Mouse (Mus musculus) frontal cortex, postnatal 25 days (tissue): ENCODE measurements at regions not wholly inside any gene's neighbourhood (a gene's known extent, or its start where the extent isn't known, plus 50 kb on each side); places are given as distances from the start of the nearest gene placed in this dataset.

Source experiments
- DNase-seq, 2 experiments: peaks; one replicate each; pipeline ENCODE4 v3.0.0; 2022; ENCODE audit warnings: low spot score in 2 of 2

- DNase-seq = no peak
These were observed 1650.7 kb upstream of the Tenm2 start for GRCm38 (mm10) chr11:38886466-38886865.

GRCm38 (mm10) chr11:38861622-38862345 is 1626.0 kb upstream of the Tenm2 start:
- DNase-seq = peak in 1 of 2 experiments; percentile 18

GRCm38 (mm10) chr11:38856645-38857044 is 1620.9 kb upstream of the Tenm2 start:
- DNase-seq = no peak

DNA sequence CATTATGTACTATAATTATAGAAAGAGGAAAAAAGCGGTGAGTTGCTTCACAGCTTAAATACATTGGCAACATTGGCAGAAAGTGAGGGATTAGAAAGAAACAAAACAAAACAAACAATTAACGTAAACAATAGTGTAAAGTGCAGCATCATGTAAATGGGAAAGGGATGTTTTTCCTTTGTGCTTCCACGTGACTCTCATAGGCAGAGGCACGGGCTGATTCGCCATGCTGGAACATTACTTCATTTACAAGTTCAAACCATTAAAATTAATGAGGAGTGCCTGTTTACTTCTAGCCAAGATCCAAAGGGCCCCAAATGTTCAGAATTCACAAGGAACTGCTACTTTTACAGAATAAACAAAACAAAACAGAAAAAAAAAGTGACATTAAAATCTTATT is 1593.4 kb upstream of the Tenm2 start:
- DNase-seq = no peak

DNA sequence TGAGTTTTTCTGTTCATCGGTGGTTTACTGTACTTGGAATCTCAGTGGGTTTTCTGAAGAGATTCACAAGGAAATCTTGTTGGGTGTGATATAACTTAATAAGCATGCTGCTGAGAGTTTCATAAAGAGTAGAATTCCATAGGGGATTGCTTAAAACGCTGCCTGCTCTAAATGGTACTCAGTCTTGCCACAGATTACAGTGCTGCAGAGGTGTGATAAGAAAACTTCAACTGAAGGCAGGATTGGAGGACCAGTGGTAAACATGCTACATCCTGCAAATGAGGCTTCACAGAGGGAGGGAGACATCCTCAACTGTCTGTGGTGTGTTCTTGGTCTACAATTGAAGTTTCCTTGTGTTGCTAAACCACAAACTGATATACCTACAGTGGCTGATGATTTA is 1592.6 kb upstream of the Tenm2 start:
- no peak for DNase-seq

- no peak for DNase-seq
These were observed 1589.5 kb upstream of the Tenm2 start for GRCm38 (mm10) chr11:38825172-38825753.

DNA sequence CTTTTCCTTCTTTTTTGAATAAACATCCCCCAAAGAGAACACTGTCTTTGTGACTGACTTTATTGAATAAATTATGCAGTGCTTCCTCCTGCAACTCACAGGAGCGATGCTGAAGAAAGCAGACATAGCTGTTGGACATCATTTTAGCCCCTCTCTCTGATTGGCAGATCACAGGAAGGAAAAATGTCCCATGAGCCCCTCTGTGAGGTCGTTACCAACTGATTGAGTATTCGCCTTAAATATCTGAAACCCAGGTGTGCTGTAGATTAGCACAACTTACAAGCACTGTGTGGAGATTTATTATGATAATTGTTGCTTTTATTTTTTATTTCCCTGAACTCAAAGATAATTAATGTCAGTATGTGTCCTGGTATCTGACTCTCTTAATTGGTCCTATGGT is 1582.4 kb upstream of the Tenm2 start:
- DNase-seq = no peak

DNA sequence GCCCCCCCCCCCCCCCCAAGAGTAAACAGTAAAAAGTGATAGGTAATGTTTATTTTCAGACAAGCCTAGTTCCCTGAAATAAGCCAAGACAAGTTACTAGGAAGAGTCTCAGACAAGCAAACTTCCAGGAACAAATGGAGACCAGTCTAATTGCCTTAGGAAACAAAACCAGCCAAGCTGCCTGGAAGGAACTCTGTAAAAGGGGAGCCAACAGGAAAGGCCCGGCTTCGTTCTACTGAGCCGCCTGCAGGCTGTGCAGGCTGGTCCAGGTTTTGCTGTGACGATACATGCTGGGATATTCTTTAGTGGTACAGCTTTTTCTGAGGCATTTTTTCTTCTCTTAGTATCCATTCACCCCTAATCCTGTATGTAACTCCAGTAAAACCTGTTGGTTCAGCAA is 1547.8 kb upstream of the Tenm2 start:
- DNase-seq = no peak

DNA sequence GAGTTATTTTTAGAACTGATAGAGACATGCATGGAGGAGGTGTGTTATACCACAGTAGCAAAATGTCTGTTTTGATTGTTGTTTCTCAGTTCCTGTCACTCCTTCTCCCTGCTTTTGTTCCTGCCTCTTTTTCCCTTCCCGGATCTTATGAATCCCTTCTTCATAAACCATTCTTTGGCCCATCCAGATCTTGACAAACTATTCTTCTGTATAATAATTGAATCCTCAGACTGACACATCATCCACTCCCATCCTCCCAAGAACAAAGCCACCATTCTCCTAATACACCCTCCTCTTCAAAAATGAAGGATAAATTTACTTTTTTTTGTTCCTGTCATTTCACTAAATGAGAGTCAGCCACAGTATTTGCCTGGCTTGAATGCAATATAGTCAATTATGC is 1543.8 kb upstream of the Tenm2 start:
- no peak for DNase-seq

- DNase-seq = no peak
These were observed 1526.5 kb upstream of the Tenm2 start for GRCm38 (mm10) chr11:38762241-38762640.

DNA sequence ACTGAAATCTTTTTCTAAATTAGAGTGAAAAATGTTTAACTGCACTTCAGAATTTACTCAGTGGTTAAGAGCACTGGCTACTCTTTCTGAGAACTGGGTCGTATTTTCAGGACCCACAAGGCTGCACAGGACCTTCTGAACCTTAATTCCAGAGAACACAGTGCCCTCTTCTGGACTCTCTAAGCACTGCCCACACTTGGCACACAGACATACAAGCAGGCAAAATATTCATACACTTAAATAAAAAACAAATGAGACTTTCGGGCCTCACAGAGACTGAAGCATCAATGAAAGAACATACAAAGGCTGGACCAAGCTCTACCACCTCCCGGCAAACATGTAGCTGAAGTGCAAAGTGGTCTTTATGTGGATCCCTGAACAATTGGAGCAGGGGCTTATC is 1511.8 kb upstream of the Tenm2 start:
- DNase-seq = peak in 1 of 2 experiments; percentile 17

- DNase-seq = no peak
These were observed 1493.3 kb upstream of the Tenm2 start for GRCm38 (mm10) chr11:38729101-38729500.

DNA sequence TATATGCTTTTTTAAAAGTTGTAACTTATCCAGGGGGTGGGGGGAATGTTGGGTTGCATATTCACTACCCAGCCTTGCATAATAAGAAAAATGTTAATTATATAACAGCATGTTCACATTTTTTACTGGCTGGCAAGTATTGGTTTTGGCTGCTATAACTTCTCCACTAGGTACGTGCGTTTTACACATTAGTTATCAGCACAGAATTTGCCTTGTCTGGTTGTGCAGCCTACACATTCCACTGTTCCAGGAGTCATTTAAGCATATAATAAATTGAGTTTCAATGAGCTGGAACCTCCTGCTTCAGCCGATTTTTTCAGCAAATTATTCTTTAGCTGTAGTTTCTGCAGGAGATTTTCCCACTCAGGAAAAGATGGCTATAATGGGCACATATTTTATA is 1479.9 kb upstream of the Tenm2 start:
- DNase-seq = no peak

- no peak for DNase-seq
These were observed 1445.5 kb upstream of the Tenm2 start for GRCm38 (mm10) chr11:38681264-38681663.

DNA sequence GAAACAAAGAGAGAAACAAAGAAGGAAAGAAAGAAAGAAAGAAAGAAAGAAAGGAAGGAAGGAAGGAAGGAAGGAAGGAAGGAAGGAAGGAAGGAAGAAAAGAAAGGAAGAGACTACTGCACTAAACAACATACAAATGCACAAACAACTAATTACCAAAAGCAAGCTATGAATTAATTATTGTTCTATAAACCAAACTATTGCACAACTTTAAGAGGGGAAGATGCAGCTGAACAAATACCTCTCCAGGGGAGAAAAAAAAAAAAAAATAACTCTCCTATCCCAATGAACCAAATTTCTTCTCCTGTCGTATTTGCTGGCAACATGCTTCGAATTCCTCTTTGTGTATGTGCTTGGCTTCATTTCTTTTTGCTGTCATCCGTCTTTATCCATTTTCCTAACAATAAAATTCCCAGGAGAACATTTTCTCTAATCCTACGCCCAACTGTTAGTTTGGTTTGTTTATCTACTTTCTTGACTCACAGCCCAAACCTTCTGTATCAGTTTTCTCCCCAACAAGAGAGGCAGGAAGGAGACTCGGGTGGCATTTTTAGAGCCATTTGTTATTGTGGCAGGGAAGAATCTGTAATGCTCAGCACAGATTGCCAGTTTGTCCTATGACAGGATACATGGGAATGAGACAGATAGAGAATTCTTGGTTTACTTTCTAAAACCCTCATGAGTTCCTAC is 1437.7 kb upstream of the Tenm2 start:
- no peak for DNase-seq
